Comparison of ENCODE assay signal across 20 mouse cellular contexts in genomic region chr11:22852510-22852909, GRCm38 (mm10). TPM values are rescaled to one million over a fixed set of nuclear protein-coding genes. Genes with fewer than 3 reads are reported as not detected.
DNase-seq lines count a peak whose midpoint lies in the region; ATAC-seq and TF ChIP-seq lines count a peak whose summit lies in the region.
"Had no signal": no experiment of that assay in that cellular context is flagged by ENCODE, and none has a peak within 500 bp of the region (broad histone marks: within the 10 kb centered on the region; RNA-seq: fewer than 3 reads in every experiment).

No protein-coding gene starts in this region.

- H3K9ac ChIP-seq in liver, embryonic 12.5 days: no peak overlapping the region
- no peak overlapping the region for H3K9ac ChIP-seq in liver, embryonic 11.5 days (ENCODE audit: low read depth, low read length)
- no peak overlapping the region for H3K9ac ChIP-seq in ES-E14 (ENCODE audit: insufficient read depth, low read depth, low read length, poor library complexity, severe bottlenecking)
- H3K9ac ChIP-seq in liver, embryonic 16.5 days (ENCODE audit: low read depth, low read length): no peak overlapping the region
- no peak overlapping the region for H3K9ac ChIP-seq in forebrain, embryonic 13.5 days
- H3K9ac ChIP-seq: embryonic facial prominence, embryonic 15.5 days; heart, embryonic 13.5 days; hindbrain, embryonic 13.5 days; limb, embryonic 13.5 days had no signal

- in situ Hi-C loops in ES-E14 (cut with MboI; ENCODE audit: low sequenced_read_pairs in 2 of 2, unreplicated experiment in 2 of 2): no loop called here

- H3K27me3 ChIP-seq in liver, embryonic 12.5 days (replicated peaks): no peaks in the 10 kb centered on the region
- no peaks in the 10 kb centered on the region; the same call in 1 of the 2 replicates for H3K27me3 ChIP-seq in liver, embryonic 11.5 days (replicated peaks; ENCODE audit: control insufficient read depth, insufficient read depth, low read length)
- H3K27me3 ChIP-seq in liver, embryonic 16.5 days (ENCODE audit: control insufficient read depth, insufficient read depth, low read depth, low read length): no peaks in the 10 kb centered on the region
- H3K27me3 ChIP-seq in forebrain, embryonic 13.5 days: peaks cover 12% of the 10 kb centered on the region

- H3K36me3 ChIP-seq in liver, embryonic 12.5 days: peaks cover 2% of the 10 kb centered on the region; the same call in 1 of the 2 replicates
- H3K36me3 ChIP-seq in liver, embryonic 11.5 days (ENCODE audit: control insufficient read depth, insufficient read depth, low read length): no peaks in the 10 kb centered on the region
- no peaks in the 10 kb centered on the region for H3K36me3 ChIP-seq in ES-E14 (ENCODE audit: control insufficient read depth, insufficient read depth, low read length, poor library complexity, severe bottlenecking)
- H3K36me3 ChIP-seq in liver, embryonic 16.5 days (ENCODE audit: control insufficient read depth, insufficient read depth): no peaks in the 10 kb centered on the region
- H3K36me3 ChIP-seq in forebrain, embryonic 13.5 days (ENCODE audit: poor library complexity, severe bottlenecking): no peaks in the 10 kb centered on the region
- H3K36me3 ChIP-seq: embryonic facial prominence, embryonic 15.5 days; heart, embryonic 13.5 days; hindbrain, embryonic 13.5 days; limb, embryonic 13.5 days had no signal

- H3K4me3 ChIP-seq in liver, embryonic 12.5 days: no peak overlapping the region
- H3K4me3 ChIP-seq in liver, embryonic 11.5 days (ENCODE audit: low read depth, low read length): no peak overlapping the region
- no peak overlapping the region for H3K4me3 ChIP-seq in ES-E14 (ENCODE audit: insufficient read depth in 1 of 2, low read depth in 1 of 2, low read length in 2 of 2, poor library complexity in 1 of 2, severe bottlenecking in 1 of 2)
- no peak overlapping the region for H3K4me3 ChIP-seq in liver, embryonic 16.5 days (ENCODE audit: low read depth, low read length)
- no peak overlapping the region for H3K4me3 ChIP-seq in forebrain, embryonic 13.5 days
- H3K4me3 ChIP-seq: embryonic facial prominence, embryonic 15.5 days; heart, embryonic 13.5 days; hindbrain, embryonic 13.5 days; limb, embryonic 13.5 days had no signal

- DNase-seq in liver, embryonic 11.5 days (ENCODE audit: low spot score): no peak
- peak; percentile 75 for DNase-seq in CD4-positive, CD25-positive, alpha-beta regulatory T cell, adult 2 months (ENCODE audit: low read depth, low spot score)
- DNase-seq in ES-E14 (ENCODE audit: low read depth, low spot score): no peak
- no peak for DNase-seq in urinary bladder, postnatal 25 days (ENCODE audit: low spot score)
- DNase-seq in ovary, adult 18-20 months (ENCODE audit: low spot score): no peak
- DNase-seq: adrenal gland, postnatal 14 days; gastrocnemius, postnatal 14 days; kidney, adult 18-20 months; kidney, postnatal 4 days; lung, postnatal 14 days; midbrain, embryonic 14.5 days; right cerebral cortex, adult 18-20 months had no signal

- H3K9me3 ChIP-seq in liver, embryonic 12.5 days (replicated peaks): no peaks in the 10 kb centered on the region
- H3K9me3 ChIP-seq in liver, embryonic 11.5 days (ENCODE audit: control insufficient read depth, low read length): no peaks in the 10 kb centered on the region
- no peaks in the 10 kb centered on the region for H3K9me3 ChIP-seq in ES-E14 (ENCODE audit: control insufficient read depth, insufficient read depth, low read depth, low read length)
- no peaks in the 10 kb centered on the region for H3K9me3 ChIP-seq in liver, embryonic 16.5 days (replicated peaks; ENCODE audit: control insufficient read depth, low read length)
- no peaks in the 10 kb centered on the region for H3K9me3 ChIP-seq in forebrain, embryonic 13.5 days (replicated peaks)
- H3K9me3 ChIP-seq: embryonic facial prominence, embryonic 15.5 days; heart, embryonic 13.5 days; hindbrain, embryonic 13.5 days; limb, embryonic 13.5 days had no signal

- no peak overlapping the region for H3K4me2 ChIP-seq in liver, embryonic 12.5 days
- H3K4me2 ChIP-seq in liver, embryonic 11.5 days: no peak overlapping the region
- no peak overlapping the region; the same call in 1 of the 2 replicates for H3K4me2 ChIP-seq in liver, embryonic 16.5 days (ENCODE audit: low read depth, low read length)
- no peak overlapping the region for H3K4me2 ChIP-seq in forebrain, embryonic 13.5 days
- H3K4me2 ChIP-seq: embryonic facial prominence, embryonic 15.5 days; heart, embryonic 13.5 days; hindbrain, embryonic 13.5 days; limb, embryonic 13.5 days had no signal

- ATAC-seq in liver, embryonic 12.5 days: no peak
- no peak for ATAC-seq in liver, embryonic 11.5 days (replicated peaks; ENCODE audit: low FRiP score)
- no peak for ATAC-seq in liver, embryonic 16.5 days (ENCODE audit: low read depth)
- ATAC-seq in forebrain, embryonic 13.5 days: no peak
- ATAC-seq: forebrain, embryonic 14.5 days had no signal

- peaks cover 92% of the 10 kb centered on the region for H3K4me1 ChIP-seq in liver, embryonic 12.5 days
- H3K4me1 ChIP-seq in liver, embryonic 11.5 days (replicated peaks; ENCODE audit: control insufficient read depth, insufficient read depth, low read length): peaks cover 46% of the 10 kb centered on the region
- H3K4me1 ChIP-seq in ES-E14 (ENCODE audit: control insufficient read depth in 2 of 2, insufficient read depth in 2 of 2, low read length in 2 of 2, poor library complexity in 1 of 2): peaks cover 24 to 28% of the 10 kb centered on the region in 2 experiments
- H3K4me1 ChIP-seq in liver, embryonic 16.5 days (ENCODE audit: control insufficient read depth, low read depth, low read length): peaks cover 61% of the 10 kb centered on the region
- H3K4me1 ChIP-seq in forebrain, embryonic 13.5 days: no peaks in the 10 kb centered on the region
- H3K4me1 ChIP-seq: limb, embryonic 13.5 days had no signal

- WGBS in liver, embryonic 12.5 days (ENCODE audit: insufficient replicate concordance): 57% methylated on average over 1 of the region's 1 CpGs
- WGBS in liver, embryonic 11.5 days: 57% methylated on average over 1 of the region's 1 CpGs
- 48% methylated on average over 1 of the region's 1 CpGs for WGBS in liver, embryonic 16.5 days (ENCODE audit: insufficient replicate concordance)
- WGBS in forebrain, embryonic 13.5 days: 80% methylated on average over 1 of the region's 1 CpGs

- peak overlapping the region; percentile 55 for H3K27ac ChIP-seq in liver, embryonic 12.5 days
- no peak overlapping the region for H3K27ac ChIP-seq in liver, embryonic 11.5 days (ENCODE audit: low read depth, low read length)
- peak overlapping the region; percentile 88; the same call in 1 of the 2 replicates for H3K27ac ChIP-seq in ES-E14 (ENCODE audit: insufficient read depth, low read depth, low read length, poor library complexity, severe bottlenecking)
- H3K27ac ChIP-seq in liver, embryonic 16.5 days (ENCODE audit: low read length): 0 out of 2 replicates have a peak overlapping the region, but pooled peaks have one; percentile 7
- no peak overlapping the region for H3K27ac ChIP-seq in forebrain, embryonic 13.5 days
- H3K27ac ChIP-seq: embryonic facial prominence, embryonic 15.5 days; heart, embryonic 13.5 days; hindbrain, embryonic 13.5 days; limb, embryonic 13.5 days had no signal

TF ChIP-seq in ES-E14, 5 proteins besides CTCF, POLR2A, EP300 and RAD21:
- TF ChIP-seq HCFC1 (IDR thresholded peaks at IDR 0.05; ENCODE audit: borderline replicate concordance, insufficient read depth, low read length) (no peak), CHD2 (IDR thresholded peaks at IDR 0.05; ENCODE audit: low read depth, low read length) (no peak), MAFK (IDR thresholded peaks at IDR 0.05; ENCODE audit: insufficient read depth, low read depth, low read length) (no peak), ZC3H11A (IDR thresholded peaks at IDR 0.05; ENCODE audit: borderline replicate concordance, low read depth, low read length) (no peak), ZNF384 (IDR thresholded peaks at IDR 0.05; ENCODE audit: low read depth, low read length) (no peak)

RNA-seq across cellular contexts. Expression of gene B3gnt2, which starts 8.3 kb away (rescaled TPM):
- polyA plus RNA-seq in liver, embryonic 12.5 days (2016; fragmentation: Nextera tagmentation; extraction: Ambion mirVana): 4.8 and 5.5 TPM in 2 replicates
- 3.9 and 6.6 TPM in 2 replicates for polyA plus RNA-seq in liver, embryonic 11.5 days (2014; fragmentation: Nextera tagmentation; extraction: Ambion mirVana)
- total RNA-seq in ES-E14 (2012; rRNA removed): 25.7 and 52.9 TPM in 2 replicates
- 4.4 and 6.6 TPM in 2 replicates for polyA plus RNA-seq in liver, embryonic 16.5 days (2015; fragmentation: Nextera tagmentation; extraction: Ambion mirVana)
- polyA plus RNA-seq in forebrain, embryonic 13.5 days (2015; fragmentation: Nextera tagmentation; extraction: Ambion mirVana): 2.0 and 2.2 TPM in 2 replicates

Comparison
In these comparisons a context has a peak if more than half of its experiments do, and no peak if none do; other contexts are left out.
1. H3K27ac ChIP-seq: peak in liver, embryonic 12.5 days (single experiment), ES-E14 (single experiment) and liver, embryonic 16.5 days (single experiment); none in liver, embryonic 11.5 days (single experiment) and forebrain, embryonic 13.5 days (single experiment).